Mouse (Mus musculus) forebrain, embryonic 13.5 days (tissue): ENCODE data around the gene Lce3c. TPM values are rescaled to one million over a fixed set of nuclear protein-coding genes. Genes with fewer than 3 reads are reported as not detected.

Source experiments
- polyA plus RNA-seq: library from polyadenylated mRNA; unstranded; fragments of >200 nt; fragmentation: Nextera tagmentation; extraction: Ambion mirVana; gene quantifications from 2 replicates; pipeline ENCODE4 v1.2.1, GENCODE M21; 2015

The Lce3c gene
- polyA plus RNA-seq, 1 experiment from 2014 or later: not detected

Other genes with a start within 250 kb of the Lce3c start
- not detected in 2 replicates for gene Lce1e, start 235.4 kb upstream of the Lce3c start, polyA plus RNA-seq
- gene Lce1f, start 224.1 kb upstream of the Lce3c start, polyA plus RNA-seq: not detected in 2 replicates
- not detected in 2 replicates for gene Gm38119, start 205.4 kb upstream of the Lce3c start, polyA plus RNA-seq
- not detected in 2 replicates for gene Lce1g, start 192.1 kb upstream of the Lce3c start, polyA plus RNA-seq
- not detected in 2 replicates for gene Lce1h, start 179.4 kb upstream of the Lce3c start, polyA plus RNA-seq
- gene Lce1i, start 165.6 kb upstream of the Lce3c start, polyA plus RNA-seq: not detected in 2 replicates
- gene Lce1j, start 154.0 kb upstream of the Lce3c start, polyA plus RNA-seq: not detected in 2 replicates
- gene Lce1k, start 136.6 kb upstream of the Lce3c start, polyA plus RNA-seq: not detected in 2 replicates
- gene Kprp, start 117.2 kb upstream of the Lce3c start, polyA plus RNA-seq: not detected in 2 replicates
- gene Lce1l, start 93.2 kb upstream of the Lce3c start, polyA plus RNA-seq: not detected in 2 replicates
- gene 2310050C09Rik, start 74.3 kb upstream of the Lce3c start, polyA plus RNA-seq: not detected in 2 replicates
- not detected in 2 replicates for gene Lce3a, start 18.3 kb upstream of the Lce3c start, polyA plus RNA-seq
- not detected in 2 replicates for gene Lce3b, start 11.5 kb upstream of the Lce3c start, polyA plus RNA-seq
- gene Lce3d, start 12.9 kb downstream of the Lce3c start, polyA plus RNA-seq: not detected in 2 replicates
- not detected in 2 replicates for gene Lce3e, start 22.6 kb downstream of the Lce3c start, polyA plus RNA-seq
- gene Lce3f, start 47.7 kb downstream of the Lce3c start, polyA plus RNA-seq: not detected in 2 replicates
- gene Crct1, start 71.2 kb downstream of the Lce3c start, polyA plus RNA-seq: not detected in 2 replicates
- gene Lce1m, start 74.6 kb downstream of the Lce3c start, polyA plus RNA-seq: not detected in 2 replicates
- gene Gm4858, start 124.3 kb downstream of the Lce3c start, polyA plus RNA-seq: not detected in 2 replicates
- gene Crnn, start 200.3 kb downstream of the Lce3c start, polyA plus RNA-seq: not detected in 2 replicates